Comparison of ENCODE assay signal across 16 mouse cellular contexts in the genomic region with DNA sequence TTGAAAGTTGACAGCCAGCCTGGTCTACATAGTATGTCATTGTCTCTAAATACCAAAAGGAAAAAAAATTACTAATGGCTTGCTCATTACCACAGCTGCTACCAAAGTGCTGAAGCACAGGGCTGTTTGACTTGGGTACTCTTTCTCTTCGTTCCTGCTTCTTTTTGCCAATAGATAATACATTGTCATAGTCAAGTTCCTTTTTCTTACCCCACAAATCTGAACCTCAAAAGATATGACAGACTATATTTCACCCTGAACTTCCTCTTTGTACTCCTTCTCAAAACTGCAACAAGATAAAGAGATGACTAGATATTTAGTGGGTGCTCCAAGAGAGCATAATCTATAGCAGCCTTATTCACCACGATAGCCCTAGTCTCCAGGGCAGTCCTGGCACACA.
"Had no signal": no experiment of that assay in that cellular context is flagged by ENCODE, and none has a peak within 500 bp of the region (broad histone marks: within the 10 kb centered on the region; RNA-seq: fewer than 3 reads in every experiment).

No protein-coding gene starts in this region.

- H3K4me2 ChIP-seq: limb, embryonic 13.5 days; liver, embryonic 15.5 days; lung, embryonic 14.5 days; neural tube, embryonic 12.5 days had no signal

- H3K4me1 ChIP-seq: limb, embryonic 13.5 days; liver, embryonic 15.5 days; midbrain, embryonic 10.5 days; neural tube, embryonic 12.5 days had no signal

- H3K9me3 ChIP-seq: limb, embryonic 13.5 days; liver, embryonic 15.5 days; midbrain, embryonic 10.5 days; neural tube, embryonic 12.5 days had no signal

- DNase-seq: kidney, adult 18-20 months; kidney, postnatal 10 days; kidney, postnatal 4 days; lung, embryonic 14.5 days; lung, postnatal 14 days; midbrain, embryonic 14.5 days; retina, postnatal 1 day; right cerebral cortex, postnatal 4 days; spleen, adult 18-20 months; thymus, adult 18-20 months; thymus, postnatal 14 days had no signal

- H3K4me3 ChIP-seq: layer of hippocampus, adult 2 months; limb, embryonic 13.5 days; liver, embryonic 15.5 days; midbrain, embryonic 10.5 days; neural tube, embryonic 12.5 days had no signal

- H3K9ac ChIP-seq: limb, embryonic 13.5 days; liver, embryonic 15.5 days; lung, embryonic 14.5 days; neural tube, embryonic 12.5 days had no signal

- H3K27ac ChIP-seq: layer of hippocampus, adult 2 months; limb, embryonic 13.5 days; liver, embryonic 15.5 days; midbrain, embryonic 10.5 days; neural tube, embryonic 12.5 days had no signal

- H3K36me3 ChIP-seq: limb, embryonic 13.5 days; liver, embryonic 15.5 days; midbrain, embryonic 10.5 days; neural tube, embryonic 12.5 days had no signal
